Mouse (Mus musculus) adrenal gland, postnatal 25 days (tissue): ENCODE measurements around the gene Actb. TPM values are rescaled to one million over a fixed set of nuclear protein-coding genes. Genes with fewer than 3 reads are reported as not detected.
A peak's percentile ranks its signal among the peaks of the same experiment; 100 is the strongest.

ENCODE experiments used
- DNase-seq: peaks from one replicate; pipeline ENCODE4 v3.0.0; 2021; ENCODE audit warnings: mixed read lengths
- total RNA-seq: library from RNA; stranded (reverse); gene quantifications from 2 replicates; pipeline ENCODE4 v1.2.3, GENCODE M21; 2021

Gene Actb
- total RNA-seq, 1 experiment from 2014 or later: 3,181 TPM

DNA sequence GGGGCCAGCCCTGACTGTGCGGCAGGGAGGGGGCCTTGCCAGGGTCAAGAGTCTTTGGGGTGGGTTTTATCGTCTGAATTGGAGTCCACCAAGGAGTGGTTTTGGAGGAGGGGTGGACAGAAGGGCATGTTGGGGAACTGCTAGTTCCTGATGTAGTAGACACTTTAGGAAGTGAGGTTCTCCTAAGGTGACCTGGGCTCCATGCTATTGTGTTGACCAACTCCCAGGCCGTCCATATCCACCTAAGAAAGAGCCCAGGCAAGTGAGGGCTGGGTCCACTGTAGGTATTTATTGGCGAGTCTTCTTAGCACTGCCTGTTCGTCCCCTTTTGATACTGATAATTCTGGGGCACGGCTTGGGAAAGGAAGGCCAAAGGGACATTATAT lies 14.5 kb upstream of the Actb start:
- no peak for DNase-seq

DNA sequence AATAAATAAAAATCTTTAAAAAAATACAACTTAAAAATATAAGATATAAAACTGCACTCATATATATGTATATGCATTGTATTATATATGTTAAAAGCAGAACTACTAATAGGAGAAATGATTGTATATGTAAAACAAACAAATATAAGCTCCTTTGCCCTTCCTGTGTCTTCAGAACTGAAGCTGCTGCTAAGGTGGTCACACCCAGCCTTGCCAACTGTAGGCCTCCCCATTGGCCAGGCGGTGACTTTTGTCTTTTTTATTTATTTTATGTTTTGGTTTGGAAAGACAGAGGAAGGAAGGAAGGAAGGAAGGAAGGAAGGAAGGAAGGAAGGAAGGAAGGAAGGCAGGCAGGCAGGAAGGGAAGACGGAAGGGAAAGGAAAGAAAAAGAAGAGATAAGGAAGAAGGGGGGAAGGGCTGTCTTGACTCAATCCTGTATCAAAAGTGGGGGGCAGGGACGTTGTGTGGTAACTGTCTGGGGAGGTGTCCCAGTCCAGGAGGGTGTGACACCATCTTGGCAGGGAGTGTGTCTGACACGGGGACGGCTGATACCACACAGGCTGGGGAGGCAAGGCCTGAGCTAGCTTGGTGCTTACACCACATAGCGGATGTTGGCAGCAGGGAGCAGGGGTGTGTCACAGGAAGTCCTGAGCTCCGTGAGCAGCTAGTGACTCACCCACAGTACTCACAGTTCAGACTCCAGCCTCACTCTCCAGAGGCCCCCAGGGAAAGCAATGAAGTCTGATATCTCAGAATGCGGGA lies 13.9 kb upstream of the Actb start:
- peak; percentile 75 for DNase-seq

DNA sequence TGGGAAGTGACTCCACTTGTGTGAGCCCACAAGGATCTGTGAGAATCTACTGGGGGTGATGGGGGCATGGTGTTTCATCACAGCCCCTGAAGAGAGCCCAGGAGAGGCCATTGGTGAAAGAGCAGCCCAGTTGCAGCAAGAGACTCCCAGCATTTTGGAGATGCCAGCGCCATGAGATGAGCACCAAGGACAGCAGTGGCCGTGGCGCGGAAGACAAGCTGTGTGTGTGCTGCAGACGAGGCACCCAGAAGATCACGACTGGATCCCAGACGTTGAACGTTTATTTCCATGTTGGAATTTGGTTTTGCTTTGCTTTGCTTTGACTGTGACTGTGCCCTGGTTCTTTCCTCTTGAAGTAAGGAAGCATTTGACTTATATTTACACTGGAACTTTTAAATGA lies 10.8 kb upstream of the Actb start:
- no peak for DNase-seq

DNA sequence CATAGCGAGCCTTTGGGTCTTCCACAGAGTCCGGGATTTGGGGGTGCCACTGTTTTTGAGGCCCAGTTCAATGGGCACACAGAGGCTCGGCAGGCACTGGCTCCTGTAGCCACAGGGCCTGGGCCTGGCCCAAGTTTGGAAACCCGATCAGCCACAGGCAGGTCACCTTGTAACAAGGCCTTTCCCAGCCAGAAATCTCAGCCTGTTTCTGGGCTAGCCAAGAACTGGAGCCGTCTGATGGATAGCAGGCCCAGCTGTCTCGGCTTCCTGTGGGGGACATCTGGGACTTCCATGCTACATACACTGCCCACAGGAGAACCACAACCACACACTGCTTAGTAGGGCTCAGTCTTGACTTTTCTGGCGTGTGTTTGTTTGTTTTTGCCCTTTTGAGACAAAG lies 10.0 kb upstream of the Actb start:
- no peak for DNase-seq

DNA sequence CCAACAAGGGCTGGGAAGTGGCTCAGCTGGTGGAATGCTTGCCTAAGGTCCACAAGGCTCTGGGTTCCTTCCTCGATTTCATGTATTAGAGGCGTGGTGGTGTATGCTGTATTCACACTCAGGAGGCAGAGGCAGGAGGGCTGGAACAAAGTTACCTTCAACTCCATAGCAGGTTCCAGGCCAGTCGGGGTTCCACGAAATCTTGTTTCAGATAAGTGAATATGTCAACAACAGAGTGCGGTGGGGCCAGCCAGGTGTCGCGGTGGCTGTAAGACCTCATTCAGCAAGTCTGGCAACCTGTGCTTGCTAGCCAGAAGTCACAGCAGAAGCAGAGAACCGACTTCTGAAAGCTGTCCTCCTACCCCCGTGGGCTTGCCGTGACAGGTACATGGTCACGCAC lies 8.7 kb upstream of the Actb start:
- DNase-seq: no peak

DNA sequence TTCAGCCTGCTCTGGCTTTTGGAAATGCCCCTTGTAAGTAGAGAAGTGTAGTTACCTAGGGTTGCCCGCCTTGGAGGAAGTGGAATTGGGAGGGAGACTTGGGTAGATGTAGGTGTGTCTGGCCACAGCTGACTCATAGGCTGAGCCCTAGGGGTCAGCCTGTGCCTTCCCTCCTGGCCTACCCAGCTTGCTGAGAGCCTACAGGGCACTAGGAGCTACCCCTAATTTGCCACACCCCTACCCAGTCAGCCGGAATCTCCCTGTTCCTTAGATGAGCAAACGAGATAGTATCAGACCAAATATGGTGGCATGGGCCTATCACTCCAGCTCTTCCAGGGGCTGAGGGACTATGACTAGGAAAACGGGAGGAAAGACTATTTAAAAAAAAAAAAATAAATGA lies 6.2 kb upstream of the Actb start:
- DNase-seq: no peak

DNA sequence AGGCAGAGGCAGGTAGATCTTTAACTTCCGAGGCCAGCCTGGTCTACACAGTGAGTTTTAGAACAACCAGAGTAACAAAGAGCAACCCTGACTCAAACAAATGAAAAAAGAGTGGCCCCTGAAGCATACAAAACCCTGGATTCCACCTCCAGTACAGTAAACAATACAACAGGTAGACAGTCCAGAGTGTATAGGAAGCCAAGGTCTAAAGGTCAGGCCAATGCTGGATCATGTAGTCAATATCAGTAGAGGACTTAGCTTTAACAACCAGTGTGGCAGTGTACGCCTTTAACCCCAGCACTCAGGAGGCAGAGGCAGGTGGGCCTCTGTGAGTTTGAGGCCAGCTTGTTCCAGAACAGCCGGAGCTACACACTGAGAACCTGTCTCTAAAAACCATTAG lies 5.8 kb upstream of the Actb start:
- DNase-seq: no peak

DNA sequence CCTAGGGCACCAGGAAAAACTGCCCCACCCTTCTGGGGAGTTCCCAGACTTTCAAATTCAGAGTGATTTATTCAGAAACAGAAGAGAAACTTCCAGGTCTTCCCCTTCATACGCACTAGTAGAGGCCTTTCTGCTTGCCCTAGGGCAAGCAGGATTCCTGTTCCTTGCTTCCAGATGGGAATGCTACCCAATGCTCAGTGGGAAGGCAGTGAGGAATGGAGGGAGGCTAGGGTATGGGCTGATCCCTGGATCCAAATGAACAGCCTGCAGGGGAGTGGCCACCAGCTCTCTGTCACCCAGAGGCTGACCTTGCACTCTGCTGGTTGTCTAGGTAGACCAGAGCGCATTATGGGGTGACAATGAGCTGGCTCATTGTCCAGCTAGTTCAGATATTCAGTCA lies 5.1 kb upstream of the Actb start:
- no peak for DNase-seq

DNA sequence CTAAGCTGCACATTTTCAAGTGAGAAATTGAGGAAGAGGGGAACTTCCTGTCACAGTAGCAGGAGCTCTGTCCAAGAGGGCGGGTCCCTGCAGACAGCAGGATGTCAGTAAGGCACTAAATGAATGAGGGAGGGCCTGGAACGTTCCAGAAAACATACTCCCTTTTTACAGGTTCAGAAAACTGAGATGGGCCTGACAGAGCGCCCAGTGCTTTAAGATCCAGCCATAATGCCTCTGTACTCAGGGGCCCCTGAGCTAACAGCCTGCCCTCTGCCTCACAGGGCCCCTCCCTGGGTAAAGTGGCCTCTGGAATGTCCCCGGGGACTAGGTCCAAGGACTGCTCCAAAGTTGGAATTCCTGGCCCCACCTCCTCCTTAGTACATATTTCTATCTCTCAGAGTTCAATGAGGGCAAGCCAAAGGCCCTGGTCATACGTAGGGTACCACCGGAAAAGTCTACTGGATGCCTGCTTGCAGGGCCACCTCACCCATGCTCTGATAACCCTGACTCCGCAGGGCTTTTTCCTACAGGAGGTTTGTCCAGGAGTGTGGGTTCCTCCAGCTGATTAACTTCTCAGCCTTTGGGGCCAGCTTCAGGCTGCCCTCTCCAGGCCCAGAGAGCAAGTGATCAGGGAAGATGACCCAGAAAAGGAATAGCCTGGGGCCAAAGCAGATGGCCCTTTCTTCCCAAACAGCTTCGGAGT lies 3.2 kb upstream of the Actb start:
- DNase-seq: peak; percentile 42

DNA sequence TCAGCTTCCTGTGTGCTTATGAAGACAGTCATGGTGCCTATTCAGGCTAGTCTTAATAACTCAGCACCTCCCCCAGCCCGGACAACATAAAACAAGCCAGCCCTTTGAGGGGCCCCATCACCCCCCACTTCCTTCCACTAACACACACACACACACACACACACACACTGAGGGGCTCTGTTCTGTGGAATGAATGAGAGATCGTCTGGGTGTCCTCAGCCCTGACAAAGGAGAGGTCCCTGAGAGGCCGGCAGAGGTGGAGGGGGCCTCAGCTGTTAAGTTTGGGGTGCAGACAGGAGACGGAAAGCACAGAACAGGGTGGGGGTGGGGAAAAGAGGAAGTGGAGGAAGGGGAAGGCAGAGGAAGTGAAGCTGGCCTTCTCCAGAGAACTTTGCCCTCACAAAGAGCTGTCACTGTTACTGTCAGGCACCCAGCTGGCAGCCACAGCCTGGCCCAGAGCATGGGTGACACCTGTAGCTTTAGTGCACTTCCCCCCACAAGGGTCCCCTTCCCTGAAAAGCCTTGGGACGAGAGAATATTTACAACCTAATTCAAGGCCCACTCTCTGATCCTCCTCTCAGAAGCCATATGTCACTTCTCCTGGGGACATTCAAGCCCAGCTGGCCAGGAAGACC lies 2.5 kb upstream of the Actb start:
- no peak for DNase-seq

DNA sequence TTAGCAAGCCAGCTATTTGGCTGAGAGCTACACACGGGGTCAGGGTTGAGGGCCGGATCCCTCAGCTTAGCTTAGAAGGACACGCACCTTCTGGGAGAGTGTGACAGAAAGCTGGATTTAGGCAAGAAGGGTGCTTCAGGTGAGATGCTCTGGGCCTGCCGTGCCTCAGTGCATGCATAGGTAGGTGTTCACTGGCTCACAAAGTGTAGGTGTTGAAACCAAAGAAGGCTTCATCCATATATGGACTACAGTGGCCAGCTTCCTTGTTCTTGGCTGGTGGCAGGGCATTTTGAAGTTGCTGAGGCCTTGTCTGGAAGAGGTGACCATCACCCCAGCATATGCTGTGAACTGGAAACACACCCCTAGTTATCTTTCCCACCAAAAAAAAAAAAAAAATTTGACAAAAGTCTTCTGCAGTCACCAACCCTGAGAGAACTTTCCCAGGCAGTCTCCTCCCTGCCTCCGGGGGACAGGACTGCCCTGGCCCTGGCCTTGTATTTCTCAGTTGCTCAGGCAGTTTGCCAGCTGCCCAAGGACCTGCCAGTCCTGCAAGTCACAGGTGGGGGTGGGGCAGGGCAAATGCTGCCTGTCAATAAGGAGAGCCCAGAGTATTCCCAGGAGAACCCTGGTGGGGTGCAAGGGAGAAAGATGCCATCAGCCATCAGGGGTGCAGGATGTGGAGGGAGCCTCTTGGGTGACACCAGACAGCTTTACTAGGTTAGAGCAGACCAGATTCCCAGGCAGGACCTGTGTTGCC lies 1.4 kb upstream of the Actb start:
- peak; percentile 91 for DNase-seq

DNA sequence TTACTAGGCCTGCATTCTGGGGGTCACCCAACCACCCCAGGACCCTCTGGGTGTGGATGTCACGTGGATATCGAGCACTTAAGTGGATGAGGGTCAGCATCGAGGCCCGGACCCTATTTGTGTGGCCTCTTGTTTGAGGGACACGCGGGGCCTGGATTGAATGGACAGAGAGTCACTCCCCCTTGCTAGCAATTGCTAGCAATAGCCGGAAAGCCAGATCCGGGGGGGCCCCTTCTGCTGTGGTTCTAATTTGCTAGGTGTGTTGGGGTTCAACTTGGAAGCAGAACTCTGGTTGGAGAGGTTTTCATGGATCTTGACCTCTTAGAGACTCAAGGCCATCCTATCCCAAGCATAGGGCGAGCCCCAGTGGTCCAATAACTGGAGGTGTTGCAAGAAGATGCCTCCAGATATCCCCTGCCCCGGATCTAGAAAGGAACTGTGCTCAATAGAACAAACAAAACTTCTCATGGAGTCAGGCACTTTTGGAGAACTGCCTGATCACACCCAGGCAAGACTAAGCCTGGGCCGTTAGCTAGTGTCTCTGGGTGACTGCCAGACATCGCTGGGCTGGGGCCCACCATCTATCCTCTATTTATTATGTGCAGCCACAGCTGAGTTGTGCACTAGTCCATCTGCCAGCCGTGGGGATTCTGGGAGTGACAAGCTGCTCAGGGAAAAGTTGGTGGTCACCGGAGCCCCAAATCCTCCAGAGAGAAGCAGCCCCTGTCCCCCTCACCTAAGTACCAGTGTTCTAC lies 671 bp upstream of the Actb start:
- DNase-seq: peak; percentile 40

DNA sequence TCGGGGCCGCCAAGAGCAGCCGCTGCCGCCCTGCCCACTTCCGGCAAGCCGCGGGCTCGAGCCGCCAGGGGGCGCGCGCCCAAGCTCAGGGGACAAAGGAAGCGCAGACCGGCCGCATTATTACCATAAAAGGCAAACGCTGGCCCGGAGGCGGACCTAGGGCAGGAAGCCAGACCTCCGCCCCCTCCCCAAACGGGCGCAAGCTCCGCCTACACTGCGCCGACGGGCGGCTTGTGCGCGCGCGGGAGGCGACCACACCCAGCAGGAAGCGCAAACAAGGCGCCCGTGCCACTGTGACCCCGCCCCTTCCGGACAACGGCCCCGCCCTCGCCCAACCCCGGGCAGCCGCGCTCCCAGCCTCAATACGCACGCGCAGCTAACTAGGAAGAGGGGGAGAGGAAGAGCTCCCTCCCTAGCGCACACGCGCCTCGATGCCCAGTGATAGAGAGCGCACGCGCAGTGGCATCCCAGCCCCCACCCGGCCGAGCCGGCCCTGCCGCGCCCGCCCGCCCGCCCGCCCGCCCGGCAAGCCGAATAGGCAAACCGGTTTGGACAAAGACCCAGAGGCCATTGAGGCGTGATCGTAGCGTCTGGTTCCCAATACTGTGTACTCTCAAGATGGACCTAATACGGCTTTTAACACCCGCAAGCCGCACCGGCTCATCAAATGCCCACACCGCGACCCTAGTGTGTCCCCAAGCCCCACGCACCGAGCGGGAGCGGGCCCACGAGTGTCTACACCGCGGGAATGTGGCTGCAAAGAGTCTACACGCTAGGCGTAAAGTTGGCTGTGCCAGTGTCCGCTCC lies 626 bp downstream of the Actb start:
- DNase-seq: peak; percentile 99

DNA sequence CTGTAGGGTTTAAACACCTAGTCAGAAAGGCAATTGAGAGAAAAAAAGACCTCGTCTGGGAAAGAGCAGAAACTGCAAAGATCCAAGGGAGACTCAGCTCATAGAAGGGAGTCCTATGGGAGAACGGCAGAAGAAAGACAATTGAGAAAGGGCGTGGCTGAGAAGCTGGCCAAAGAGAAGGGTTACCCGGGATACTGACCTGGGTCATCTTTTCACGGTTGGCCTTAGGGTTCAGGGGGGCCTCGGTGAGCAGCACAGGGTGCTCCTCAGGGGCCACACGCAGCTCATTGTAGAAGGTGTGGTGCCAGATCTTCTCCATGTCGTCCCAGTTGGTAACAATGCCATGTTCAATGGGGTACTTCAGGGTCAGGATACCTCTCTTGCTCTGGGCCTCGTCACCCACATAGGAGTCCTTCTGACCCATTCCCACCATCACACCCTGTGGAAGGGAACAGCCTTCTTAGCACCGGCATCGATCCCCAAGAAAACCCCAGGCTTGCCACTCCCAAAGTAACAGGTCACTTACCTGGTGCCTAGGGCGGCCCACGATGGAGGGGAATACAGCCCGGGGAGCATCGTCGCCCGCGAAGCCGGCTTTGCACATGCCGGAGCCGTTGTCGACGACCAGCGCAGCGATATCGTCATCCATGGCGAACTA lies 1.4 kb downstream of the Actb start:
- no peak for DNase-seq

DNA sequence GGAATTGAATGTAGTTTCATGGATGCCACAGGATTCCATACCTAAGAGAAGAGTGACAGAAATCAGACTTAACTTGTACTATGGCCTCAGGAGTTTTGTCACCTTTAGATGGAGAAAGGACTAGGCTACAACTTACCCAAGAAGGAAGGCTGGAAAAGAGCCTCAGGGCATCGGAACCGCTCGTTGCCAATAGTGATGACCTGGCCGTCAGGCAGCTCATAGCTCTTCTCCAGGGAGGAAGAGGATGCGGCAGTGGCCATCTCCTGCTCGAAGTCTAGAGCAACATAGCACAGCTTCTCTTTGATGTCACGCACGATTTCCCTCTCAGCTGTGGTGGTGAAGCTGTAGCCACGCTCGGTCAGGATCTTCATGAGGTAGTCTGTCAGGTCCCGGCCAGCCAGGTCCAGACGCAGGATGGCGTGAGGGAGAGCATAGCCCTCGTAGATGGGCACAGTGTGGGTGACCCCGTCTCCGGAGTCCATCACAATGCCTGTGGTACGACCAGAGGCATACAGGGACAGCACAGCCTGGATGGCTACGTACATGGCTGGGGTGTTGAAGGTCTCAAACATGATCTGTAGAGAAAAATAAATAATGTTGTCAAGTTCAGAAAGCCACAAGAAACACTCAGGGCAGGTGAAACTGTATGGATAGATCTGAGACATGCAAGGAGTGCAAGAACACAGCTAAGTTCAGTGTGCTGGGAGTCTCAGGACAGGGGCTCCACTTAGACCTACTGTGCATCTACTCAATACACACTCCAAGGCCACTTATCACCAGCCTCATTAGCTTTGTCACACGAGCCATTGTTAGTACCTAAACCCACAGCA lies 2.1 kb downstream of the Actb start:
- DNase-seq: no peak

DNA sequence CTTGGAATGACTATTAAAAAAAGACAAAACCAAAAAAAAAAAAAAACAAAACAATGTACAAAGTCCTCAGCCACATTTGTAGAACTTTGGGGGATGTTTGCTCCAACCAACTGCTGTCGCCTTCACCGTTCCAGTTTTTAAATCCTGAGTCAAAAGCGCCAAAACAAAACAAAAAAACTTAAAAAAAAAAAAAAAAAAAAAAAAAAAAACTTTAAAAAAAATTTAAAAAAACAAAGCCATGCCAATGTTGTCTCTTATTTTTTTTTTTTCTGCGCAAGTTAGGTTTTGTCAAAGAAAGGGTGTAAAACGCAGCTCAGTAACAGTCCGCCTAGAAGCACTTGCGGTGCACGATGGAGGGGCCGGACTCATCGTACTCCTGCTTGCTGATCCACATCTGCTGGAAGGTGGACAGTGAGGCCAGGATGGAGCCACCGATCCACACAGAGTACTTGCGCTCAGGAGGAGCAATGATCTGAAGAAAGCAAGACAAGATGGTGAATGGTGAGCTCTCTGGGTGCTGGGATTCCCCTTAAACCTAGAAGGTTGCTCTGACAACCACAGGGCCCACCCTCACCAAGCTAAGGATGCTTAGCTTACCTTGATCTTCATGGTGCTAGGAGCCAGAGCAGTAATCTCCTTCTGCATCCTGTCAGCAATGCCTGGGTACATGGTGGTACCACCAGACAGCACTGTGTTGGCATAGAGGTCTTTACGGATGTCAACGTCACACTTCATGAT lies 2.9 kb downstream of the Actb start:
- DNase-seq: no peak

DNA sequence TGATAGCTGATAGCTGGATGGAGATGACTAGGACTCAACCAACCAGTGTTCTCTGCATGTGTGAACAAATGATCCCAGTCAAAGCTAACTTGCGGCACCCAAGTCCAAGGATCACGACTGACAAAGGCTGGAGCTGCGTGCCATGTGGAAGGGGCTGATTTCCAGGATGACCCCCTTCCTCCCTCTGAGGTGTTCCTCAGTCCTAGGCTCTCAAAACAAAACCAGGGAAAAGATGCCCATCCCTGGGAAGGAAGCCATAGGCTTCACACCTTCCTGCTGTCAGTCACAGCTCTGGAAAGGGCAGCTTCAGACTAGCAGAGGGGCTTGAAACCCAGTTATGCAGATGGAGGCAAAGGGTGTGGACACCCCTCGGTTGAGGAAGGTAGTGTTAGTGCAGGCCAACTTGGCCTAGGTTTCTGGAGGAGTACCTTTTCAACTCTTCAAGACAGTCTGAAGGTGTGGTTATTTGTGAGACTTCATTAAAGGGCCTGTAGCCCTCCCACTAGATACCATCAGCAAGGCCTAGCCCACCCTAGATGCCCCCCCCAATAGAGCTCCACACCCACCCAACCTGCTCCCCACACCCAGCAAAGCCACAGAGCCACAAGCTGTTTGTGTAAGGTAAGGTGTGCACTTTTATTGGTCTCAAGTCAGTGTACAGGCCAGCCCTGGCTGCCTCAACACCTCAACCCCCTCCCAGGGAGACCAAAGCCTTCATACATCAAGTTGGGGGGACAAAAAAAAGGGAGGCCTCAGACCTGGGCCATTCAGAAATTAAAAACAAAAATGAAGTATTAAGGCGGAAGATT lies 3.8 kb downstream of the Actb start:
- no peak for DNase-seq

DNA sequence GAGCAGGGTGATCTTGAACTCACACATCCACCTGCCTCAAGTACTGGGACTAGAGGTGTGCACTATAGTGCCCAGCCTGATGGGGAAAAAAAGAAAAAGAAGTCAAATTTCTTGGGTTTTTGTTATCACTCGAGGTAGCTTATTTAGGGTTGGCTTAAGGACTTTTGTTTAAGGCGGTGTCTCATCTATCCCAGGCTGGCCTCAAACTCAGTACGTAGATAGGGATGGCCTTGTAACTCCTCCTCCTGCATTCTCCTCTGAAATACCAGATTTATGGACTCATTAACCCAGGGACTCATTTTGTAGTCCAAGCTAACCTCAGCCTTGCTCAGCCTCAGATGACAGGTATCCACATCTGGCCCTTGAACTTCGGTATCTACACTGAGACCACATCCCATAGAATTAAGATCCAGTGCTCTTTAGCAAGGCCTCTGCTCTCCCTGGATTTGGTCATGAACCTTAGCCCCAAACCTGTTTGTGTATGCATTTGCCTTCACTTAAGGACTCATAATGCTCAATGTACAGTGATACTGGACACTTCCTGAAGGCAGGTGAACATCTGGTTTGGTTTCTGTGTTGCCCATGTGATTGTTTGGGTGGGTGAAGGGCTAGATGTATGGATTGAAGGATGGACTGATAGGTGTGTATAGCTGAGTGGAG lies 4.6 kb downstream of the Actb start:
- no peak for DNase-seq
